Mouse (Mus musculus) inflammation-experienced regulatory T-cells (primary cell): ENCODE data around the gene Msi1. TPM values are rescaled to one million over a fixed set of nuclear protein-coding genes. Genes with fewer than 3 reads are reported as not detected.

Source experiments
- polyA plus RNA-seq, 2 experiments: library from polyadenylated mRNA; unstranded; fragments of 100-300 nt; shearing (Covaris generic); gene quantifications; one replicate each; pipeline ENCODE4 v1.2.1; 2017

The Msi1 gene
- polyA plus RNA-seq, result 1 to 10 TPM in 1 of 2 experiments, under 1 TPM in 1; 0.24 to 1.0 TPM

DNA sequence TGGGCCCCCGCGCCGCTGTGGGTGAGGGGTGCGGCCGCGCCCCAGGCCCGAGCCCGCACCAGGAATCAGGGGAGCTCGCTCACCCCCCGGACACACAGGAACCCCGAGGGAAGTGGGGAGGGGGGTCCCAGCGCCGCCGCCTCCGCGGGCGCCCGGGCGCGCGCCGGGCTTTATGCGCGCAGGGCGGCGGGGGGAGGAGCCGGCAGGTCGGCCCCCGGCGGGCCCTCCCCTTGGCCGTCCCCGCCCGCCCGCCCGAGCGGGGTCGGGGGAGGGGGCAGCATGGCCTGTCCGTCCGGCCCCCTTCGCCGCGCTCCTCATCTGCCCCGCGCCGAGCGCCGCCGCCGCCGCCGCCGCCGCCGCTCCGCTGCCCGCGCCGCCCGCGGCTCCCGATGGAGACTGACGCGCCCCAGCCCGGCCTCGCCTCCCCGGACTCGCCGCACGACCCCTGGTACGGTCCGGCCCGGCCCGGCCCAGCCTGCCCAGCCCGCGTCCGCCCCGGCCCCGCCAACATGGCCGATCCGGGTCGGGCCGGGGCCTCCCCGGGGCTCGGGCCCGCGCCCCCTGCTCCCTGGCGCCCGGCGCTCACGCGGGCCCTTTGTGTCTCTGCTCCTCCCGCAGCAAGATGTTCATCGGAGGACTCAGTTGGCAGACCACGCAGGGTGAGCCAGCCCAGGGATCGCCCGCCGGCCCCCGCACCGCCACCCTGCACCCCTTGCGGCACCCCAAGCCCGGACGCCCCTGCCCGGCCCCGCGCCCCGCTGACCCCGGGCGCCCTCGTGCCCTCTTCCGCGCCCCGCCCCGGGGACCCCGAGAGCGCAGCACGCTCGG is at the start of gene Msi1:
Msi1 (plus strand) TSS at position 241 of the 828 bp plus-strand sequence.

DNA sequence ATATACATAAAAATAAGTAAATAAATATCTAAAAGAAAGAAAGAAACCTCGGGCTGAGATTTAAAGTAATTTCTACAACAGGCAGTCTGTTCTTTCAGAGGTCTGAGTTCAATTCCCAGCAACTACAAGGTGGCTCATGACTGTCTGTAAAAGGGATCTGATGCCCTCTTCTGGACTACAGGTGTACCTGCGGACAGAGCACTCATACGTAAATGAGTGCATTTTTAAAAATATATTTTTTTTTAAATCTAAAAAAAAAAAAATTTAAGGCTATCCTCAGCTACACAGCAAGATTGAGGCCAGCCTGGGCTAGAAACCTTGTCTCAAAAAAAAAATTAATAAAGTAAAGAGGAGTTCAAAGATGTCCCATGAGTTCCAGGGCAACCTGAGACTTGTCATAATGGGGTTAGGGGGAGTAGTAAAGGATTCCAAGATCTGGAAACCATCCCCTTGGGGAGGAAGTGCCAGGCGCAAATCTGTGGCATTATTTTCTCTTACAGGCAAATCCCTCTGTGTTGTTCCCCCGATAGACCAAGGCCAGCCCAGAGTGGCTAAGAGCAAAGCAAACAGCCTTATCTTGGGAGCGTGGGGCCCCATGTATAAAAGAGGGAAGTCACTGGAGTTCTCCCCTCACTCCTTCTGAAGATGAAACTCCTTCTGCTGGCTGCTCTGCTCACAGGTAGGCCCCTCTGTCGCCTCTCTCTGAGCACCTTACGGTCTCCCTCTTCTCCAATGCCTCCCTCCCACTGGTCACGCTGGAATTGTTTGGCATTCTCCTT is 36.4 kb downstream of the Msi1 start, which contains the start of gene Pla2g1b:
Pla2g1b (plus strand) TSS at position 621 of the 779 bp plus-strand sequence.

GRCm38 (mm10) chr5:115483947-115484920 is 54.8 kb downstream of the Msi1 start, which contains the start of gene Sirt4:
Sirt4 (minus strand) TSS chr5:115484725.

Other genes with a start within 250 kb of the Msi1 start
- not detected for gene Cabp1, start 235.2 kb upstream of the Msi1 start, polyA plus RNA-seq
- 100 to 1,000 TPM; 180 to 186 TPM for gene Pop5, start 193.8 kb upstream of the Msi1 start, polyA plus RNA-seq
- gene Rnf10, start 156.7 kb upstream of the Msi1 start, polyA plus RNA-seq, result 100 to 1,000 TPM; 122 to 124 TPM
- gene Coq5, start 149.9 kb upstream of the Msi1 start, polyA plus RNA-seq, result 10 to 100 TPM; 41.6 to 49.5 TPM
- gene Dynll1, start 128.6 kb upstream of the Msi1 start, polyA plus RNA-seq, result 100 to 1,000 TPM; 508 to 740 TPM
- 100 to 1,000 TPM; 121 to 126 TPM for gene Srsf9, start 102.4 kb upstream of the Msi1 start, polyA plus RNA-seq
- 10 to 100 TPM; 23.4 to 25.1 TPM for gene Gatc, start 88.4 kb upstream of the Msi1 start, polyA plus RNA-seq
- gene Triap1, start 88.4 kb upstream of the Msi1 start, polyA plus RNA-seq, result 10 to 100 TPM; 47.3 to 52.3 TPM
- 100 to 1,000 TPM; 460 to 511 TPM for gene Cox6a1, start 80.6 kb upstream of the Msi1 start, polyA plus RNA-seq
- gene Pla2g1b, start 36.7 kb downstream of the Msi1 start, polyA plus RNA-seq, result not detected
- 10 to 100 TPM in 1 of 2 experiments, 1 to 10 TPM in 1; 8.6 to 18.7 TPM for gene Sirt4, start 55.1 kb downstream of the Msi1 start, polyA plus RNA-seq
- 10 to 100 TPM; 50.1 to 57.5 TPM for gene Pxn, start 77.1 kb downstream of the Msi1 start, polyA plus RNA-seq
- 1,000 to 10,000 TPM; 1,423 to 1,938 TPM for gene Rplp0, start 129.9 kb downstream of the Msi1 start, polyA plus RNA-seq
- 10 to 100 TPM; 46.4 to 68.3 TPM for gene Gcn1l1, start 135.7 kb downstream of the Msi1 start, polyA plus RNA-seq
- 10 to 100 TPM; 13.2 to 17.2 TPM for gene Rab35, start 202.3 kb downstream of the Msi1 start, polyA plus RNA-seq